Mouse (Mus musculus): ENCODE results near the gene Antxr1. TPM values are rescaled to one million over a fixed set of nuclear protein-coding genes. Genes with fewer than 3 reads are reported as not detected.

Gene Antxr1
- polyA plus RNA-seq, 3 experiments from 2014 or later: 0.34 TPM; not detected in 2

GRCm38 (mm10) chr6:87244117-87245100, 91.2 kb downstream of the Antxr1 start:
- no peak for ATAC-seq

GRCm38 (mm10) chr6:87237260-87237659, 98.4 kb downstream of the Antxr1 start:
- no peak for ATAC-seq

DNA sequence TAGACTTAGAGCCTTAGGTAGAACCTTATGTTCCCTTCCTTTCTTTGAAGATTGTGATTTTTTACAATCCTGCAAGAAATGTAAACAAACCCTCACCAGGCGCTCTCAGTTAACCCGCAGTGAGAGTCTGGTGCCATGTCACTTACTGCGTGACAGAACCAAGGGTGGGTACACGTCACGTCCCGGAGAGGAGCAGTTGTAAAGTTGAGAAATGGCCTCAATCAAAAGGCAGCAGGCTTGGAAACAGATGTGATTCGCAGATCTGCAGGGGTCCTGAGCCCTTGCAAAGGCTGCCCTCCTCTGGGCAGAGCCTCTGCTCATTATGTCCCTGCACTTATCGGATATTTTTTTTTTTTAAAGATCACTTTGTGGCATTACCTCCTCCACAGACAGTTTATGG, 99.6 kb downstream of the Antxr1 start:
- no peak for ATAC-seq

DNA sequence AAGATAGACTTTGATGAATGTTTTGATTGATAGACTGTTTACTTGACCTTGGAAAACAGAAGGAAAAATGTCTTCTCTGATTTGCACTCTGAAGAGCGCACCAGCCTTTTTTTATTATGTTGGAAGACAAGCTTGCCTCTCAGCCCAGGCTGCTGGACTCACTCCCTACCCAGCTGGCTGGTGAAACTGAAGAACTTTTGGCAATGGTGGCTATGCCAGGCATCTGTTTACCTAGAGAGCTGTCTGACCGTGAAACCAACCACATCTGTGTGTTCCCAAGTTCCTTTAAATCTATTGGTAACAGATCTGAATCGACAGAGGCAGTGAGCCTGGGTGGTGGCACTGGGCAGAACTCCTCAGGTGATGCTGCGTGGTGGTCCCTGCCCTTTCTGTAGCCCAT, 102.5 kb downstream of the Antxr1 start:
- ATAC-seq: no peak

DNA sequence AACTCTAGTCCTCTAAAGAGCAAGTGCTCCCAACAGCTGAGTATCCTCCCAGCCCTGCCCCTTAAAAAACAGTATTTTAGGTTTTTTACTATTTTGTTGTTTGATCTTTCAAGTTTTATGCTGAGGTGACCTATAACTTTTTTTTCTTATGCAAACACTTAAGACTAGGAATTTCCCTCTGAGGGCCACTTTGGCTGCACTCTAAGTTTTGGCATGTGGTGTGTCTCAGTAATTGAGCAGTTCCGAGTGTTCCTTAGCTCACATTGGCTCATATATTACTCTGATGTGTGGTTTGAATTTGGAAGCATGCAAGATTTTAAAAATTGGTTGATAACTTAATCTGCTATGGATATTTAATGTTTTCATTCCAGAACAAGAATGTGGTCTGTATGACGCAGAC, 105.6 kb downstream of the Antxr1 start:
- no peak for ATAC-seq

GRCm38 (mm10) chr6:87227940-87228339, 107.7 kb downstream of the Antxr1 start:
- no peak for ATAC-seq

- no peak for ATAC-seq
These were observed 109.3 kb downstream of the Antxr1 start for GRCm38 (mm10) chr6:87226315-87226714.

DNA sequence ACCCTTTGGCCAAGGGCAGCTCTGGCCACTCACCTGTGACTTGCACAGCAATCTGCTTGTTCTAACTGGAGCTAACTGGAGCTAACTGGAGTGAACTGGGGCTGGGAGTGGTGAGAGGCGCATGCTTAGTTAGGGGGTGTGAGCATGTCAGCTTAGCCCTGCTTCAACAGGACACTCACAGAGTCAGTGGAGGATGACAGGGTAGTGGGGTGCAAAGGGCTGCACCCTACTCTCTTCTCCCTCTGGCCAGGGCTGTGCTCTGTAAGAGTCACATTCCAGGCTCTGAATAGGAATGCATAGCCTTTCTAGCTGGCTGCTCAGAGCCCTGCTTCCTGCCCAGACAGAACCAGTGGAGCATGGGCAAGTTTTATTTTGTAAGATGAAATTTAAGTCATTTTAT, 110.3 kb downstream of the Antxr1 start:
- ATAC-seq: no peak

- no peak for ATAC-seq
These were observed 112.6 kb downstream of the Antxr1 start for GRCm38 (mm10) chr6:87222854-87223631.

DNA sequence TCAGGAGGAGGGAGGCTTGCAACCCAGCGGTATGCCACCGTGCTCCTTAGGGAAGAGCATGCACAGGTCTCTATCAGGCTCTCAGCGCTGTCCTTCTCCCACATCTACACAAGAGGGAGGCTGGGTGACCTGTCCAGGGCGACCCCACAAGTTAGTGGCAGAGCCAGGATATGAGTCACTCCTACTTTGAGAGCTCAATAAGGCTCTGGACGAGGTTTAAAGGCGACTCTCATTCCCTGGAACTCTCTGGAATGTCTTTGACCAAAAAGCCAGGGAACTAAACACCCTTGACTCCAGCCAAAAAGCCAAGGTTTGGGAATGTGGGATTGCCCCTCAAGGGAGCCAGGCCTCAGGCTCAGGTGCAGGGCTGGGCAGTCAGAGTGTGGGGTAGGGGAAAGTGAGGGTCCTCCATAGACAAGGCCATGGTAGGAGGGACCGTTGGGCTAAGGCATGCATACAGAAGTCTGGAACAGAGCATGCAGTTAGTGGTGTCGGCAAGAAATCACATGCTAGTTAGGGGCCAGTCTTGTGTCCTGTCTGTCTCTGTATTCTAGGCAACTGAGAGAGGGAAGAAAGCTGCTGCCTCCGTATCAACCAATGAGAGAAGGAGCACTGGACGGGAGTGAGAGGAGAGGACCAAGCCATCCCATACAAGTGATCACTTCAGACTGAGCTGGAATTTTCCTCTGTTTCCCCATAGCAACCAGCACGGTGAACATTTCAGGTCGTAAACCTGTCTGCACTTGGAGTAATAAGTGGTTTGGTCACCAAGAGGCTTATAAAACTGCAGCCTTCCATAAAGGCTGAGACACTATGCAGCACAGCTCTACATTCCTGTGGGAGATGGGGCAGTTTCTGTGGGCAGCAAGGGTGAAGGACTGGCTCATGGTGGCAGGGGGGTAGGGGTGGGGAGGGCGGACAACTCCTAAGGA, 116.3 kb downstream of the Antxr1 start:
- no peak for ATAC-seq

DNA sequence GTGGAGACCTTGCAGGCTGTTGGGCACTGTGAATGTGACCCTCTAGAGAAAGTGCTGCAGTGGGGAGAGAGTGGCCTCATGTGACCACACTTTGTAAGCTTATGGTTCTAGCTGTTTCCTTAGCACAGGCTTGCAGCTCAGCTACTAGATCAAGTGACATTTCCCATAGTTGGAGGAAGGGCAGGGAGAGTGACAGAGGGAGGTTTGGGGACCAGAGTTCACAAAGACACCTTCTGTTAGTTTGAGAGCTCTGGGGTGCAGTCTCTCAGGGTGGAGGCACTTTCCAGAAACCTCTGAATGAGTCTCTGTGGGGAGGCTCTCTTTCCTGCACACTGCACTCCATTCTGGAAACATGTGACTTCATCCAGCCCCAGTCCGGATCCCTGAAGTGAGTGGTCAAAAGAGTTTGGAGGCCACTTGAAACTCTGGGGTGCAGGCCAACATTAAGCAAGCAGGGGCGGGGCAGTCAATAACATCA, 119.5 kb downstream of the Antxr1 start:
- ATAC-seq: no peak

DNA sequence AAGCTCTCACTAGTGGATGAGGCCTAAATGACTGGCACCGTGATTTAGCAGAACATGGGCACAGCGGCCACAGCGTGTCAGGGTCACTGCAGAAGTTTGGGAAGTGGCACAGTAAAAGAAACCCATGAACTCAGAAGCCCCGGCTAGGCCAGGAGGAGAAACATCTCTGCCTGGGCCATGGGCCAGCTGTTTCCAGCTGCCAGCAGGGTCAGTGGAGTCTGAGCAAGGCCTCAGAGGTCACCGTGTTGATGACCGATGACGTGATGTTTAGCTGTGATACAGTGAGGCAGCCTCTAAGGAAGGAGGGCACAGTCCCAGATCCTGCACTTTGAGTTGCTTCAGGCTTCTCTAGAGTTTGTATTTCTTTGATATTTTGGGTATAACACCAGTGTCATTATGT, 122.4 kb downstream of the Antxr1 start:
- no peak for ATAC-seq

GRCm38 (mm10) chr6:87211551-87211950, 124.1 kb downstream of the Antxr1 start:
- ATAC-seq: no peak

- no peak for ATAC-seq
These were observed 128.1 kb downstream of the Antxr1 start for GRCm38 (mm10) chr6:87207373-87207982.

DNA sequence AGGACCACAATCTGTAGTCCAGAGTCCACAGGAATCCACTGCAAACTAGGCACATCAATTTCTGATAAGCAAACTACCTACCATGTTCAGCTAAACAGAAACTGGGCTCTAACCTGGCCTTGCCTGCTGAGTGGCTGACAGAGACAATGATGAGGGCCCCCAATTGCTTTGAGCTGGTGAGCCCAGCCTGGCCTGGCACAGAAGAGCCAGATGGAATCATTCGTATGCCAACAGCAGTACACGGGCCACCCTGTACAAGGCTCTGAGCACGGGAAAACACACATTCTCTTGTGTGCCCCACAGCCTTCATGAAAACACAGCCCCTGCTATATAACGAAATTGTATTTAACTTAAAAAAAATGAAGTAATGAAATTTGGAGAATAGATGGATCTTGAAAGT, 128.8 kb downstream of the Antxr1 start:
- ATAC-seq: no peak

DNA sequence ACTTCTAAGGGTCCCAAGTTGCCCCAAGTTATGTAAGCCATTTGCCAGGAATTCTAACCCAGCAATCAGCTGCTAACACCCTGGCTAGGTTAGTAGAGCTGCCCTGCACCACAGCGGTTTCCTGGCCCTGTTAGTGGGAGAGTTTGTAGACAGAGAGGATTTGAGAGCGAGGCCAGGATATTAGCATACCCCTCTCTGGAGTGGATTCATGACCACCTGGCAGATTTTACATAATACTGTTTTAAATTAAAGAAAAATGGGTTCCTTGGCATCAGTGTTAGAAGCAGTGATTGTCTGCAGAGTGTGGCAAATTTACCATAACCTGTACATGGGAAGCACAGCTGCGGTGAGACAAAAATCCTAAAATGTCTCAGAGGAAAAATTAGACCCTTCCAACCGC, 132.2 kb downstream of the Antxr1 start:
- no peak for ATAC-seq

DNA sequence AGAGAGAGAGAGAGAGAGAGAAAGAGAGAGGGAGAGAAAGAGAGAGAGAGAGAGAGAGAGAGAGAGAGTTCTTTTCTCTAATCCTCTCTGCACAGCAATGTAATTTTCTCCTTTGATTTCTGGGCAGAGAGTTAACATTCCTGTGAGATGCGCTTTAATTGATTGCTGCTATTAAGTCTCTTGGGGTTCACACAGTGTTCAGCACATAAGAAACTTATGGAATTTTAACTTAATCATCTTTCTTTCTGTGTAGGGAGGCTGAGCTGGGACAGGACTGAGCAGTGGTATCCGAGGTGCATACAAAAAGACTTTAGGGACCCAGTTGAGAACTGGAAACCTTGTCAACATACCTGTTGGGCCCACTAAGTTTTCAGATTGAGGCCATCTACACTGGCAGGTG, 132.6 kb downstream of the Antxr1 start:
- no peak for ATAC-seq

DNA sequence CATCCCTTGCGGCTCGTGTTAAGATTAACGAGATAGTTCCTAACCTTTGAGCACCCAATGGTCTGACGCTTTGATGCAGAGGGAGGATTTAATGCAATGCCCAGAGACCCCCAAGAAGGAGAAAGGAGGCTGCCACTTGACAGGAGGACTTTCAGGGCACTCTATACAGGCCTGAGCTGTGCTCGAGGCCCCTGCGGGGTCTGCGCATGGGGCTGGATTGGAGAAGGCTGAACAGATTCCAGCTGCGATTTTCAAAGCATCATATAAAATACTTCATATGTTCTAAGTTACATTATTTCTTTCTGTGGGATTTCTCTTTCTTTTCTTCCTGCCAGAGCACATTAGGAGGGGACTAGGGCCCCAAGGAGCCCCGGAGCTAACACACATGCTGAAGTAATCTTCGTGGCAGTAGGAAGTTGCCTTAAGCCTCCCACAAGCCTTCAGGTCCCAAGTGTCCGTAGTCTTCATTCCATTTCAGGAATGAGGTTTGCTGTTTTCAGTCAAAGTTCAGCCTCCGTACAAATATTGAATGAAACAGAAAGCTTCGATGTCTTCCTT, 133.5 kb downstream of the Antxr1 start:
- ATAC-seq: no peak

DNA sequence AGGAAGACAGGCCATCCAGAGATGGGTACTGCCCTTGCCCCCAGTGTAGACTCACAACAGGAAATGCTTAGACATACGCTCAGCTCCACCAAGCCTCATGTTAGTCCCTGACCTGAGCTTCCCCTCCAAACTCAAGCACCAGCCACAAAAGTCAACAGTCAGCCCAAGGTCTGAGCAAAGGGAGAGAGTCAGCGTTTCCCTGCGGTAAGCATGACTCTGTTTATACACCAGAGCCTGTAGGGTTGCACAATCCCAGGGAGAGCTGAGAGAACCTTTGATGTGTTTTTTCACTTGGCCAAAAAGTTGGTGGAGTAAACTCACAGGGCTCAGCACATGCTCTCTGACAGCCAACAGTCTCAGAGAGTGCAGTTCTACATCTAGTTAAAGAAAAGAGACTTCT, 145.9 kb downstream of the Antxr1 start:
- ATAC-seq: no peak

DNA sequence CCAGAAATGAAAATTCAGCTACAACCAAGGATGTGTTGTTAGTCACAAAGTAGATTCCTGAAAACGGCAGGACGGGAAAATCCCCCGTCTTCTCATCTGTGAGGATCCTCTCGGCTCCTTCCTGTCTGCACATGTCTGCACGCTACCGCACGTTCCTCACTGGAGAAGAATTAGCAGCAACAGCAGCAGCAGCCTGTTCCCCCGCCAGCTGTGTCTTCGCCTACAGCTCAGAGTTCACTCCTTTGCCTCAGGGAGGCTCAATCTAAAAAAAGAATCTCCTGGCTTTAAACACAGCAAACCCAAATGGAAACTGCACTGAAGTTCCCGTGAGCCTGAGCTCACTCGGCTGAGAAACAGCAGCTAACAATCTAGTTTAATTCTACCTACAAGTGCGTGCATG, 148.6 kb downstream of the Antxr1 start:
- no peak for ATAC-seq

GRCm38 (mm10) chr6:87184418-87184817, 151.2 kb downstream of the Antxr1 start:
- no peak for ATAC-seq

GRCm38 (mm10) chr6:87183981-87184380, 151.6 kb downstream of the Antxr1 start:
- ATAC-seq: no peak
